In genomic region chr5:37743889-37744707, GRCm38 (mm10) we compare ENCODE assay signal across 26 mouse cellular contexts. TPM values are rescaled to one million over a fixed set of nuclear protein-coding genes. Genes with fewer than 3 reads are reported as not detected.
DNase-seq lines count a peak whose midpoint lies in the region; ATAC-seq and TF ChIP-seq lines count a peak whose summit lies in the region.
"Had no signal": no experiment of that assay in that cellular context is flagged by ENCODE, and none has a peak within 500 bp of the region (broad histone marks: within the 10 kb centered on the region; RNA-seq: fewer than 3 reads in every experiment).

No protein-coding gene starts in this region.

- 61% methylated on average over 13 of the region's 13 CpGs for WGBS in kidney, adult 2 months
- 79% methylated on average over 13 of the region's 13 CpGs for WGBS in kidney, embryonic 14.5 days
- WGBS in lung, embryonic 15.5 days: 57% methylated on average over 13 of the region's 13 CpGs

- H3K36me3 ChIP-seq in kidney, adult 2 months (ENCODE audit: control insufficient read depth, insufficient read depth, low read length): no peaks in the 10 kb centered on the region
- H3K36me3 ChIP-seq in kidney, embryonic 14.5 days (ENCODE audit: control insufficient read depth, insufficient read depth, low read length): no peaks in the 10 kb centered on the region
- H3K36me3 ChIP-seq in lung, embryonic 15.5 days: no peaks in the 10 kb centered on the region
- H3K36me3 ChIP-seq: embryonic facial prominence, embryonic 12.5 days; forebrain, embryonic 15.5 days; G1E; intestine, embryonic 15.5 days; liver, embryonic 15.5 days had no signal

- no peaks in the 10 kb centered on the region for H3K27me3 ChIP-seq in kidney, adult 2 months (replicated peaks; ENCODE audit: control insufficient read depth, insufficient read depth, low read length)
- no peaks in the 10 kb centered on the region for H3K27me3 ChIP-seq in kidney, embryonic 14.5 days (ENCODE audit: control insufficient read depth, insufficient read depth, low read length)
- no peaks in the 10 kb centered on the region for H3K27me3 ChIP-seq in lung, embryonic 15.5 days
- H3K27me3 ChIP-seq: embryonic facial prominence, embryonic 12.5 days; forebrain, embryonic 15.5 days; intestine, embryonic 15.5 days; liver, embryonic 15.5 days had no signal

- TF ChIP-seq CTCF in kidney, adult 2 months (conservative IDR thresholded peaks at IDR 0.05; ENCODE audit: insufficient read depth, insufficient read length, low read depth, low read length): no peak

- no peaks in the 10 kb centered on the region for H3K4me1 ChIP-seq in kidney, adult 2 months (ENCODE audit: control insufficient read depth, insufficient read depth, low read length)
- H3K4me1 ChIP-seq in kidney, embryonic 14.5 days (ENCODE audit: control insufficient read depth, insufficient read depth, low read length): no peaks in the 10 kb centered on the region
- H3K4me1 ChIP-seq in lung, embryonic 15.5 days: no peaks in the 10 kb centered on the region
- H3K4me1 ChIP-seq: embryonic facial prominence, embryonic 12.5 days; forebrain, embryonic 15.5 days; intestine, embryonic 15.5 days; liver, embryonic 15.5 days had no signal

- H3K27ac ChIP-seq in kidney, adult 2 months (ENCODE audit: insufficient read depth, low read depth, low read length): no peak overlapping the region
- H3K27ac ChIP-seq in kidney, embryonic 14.5 days (ENCODE audit: low read depth, low read length): no peak overlapping the region
- H3K27ac ChIP-seq in lung, embryonic 15.5 days: peak overlapping the region; percentile 37; the same call in 1 of the 2 replicates
- H3K27ac ChIP-seq: embryonic facial prominence, embryonic 12.5 days; forebrain, embryonic 15.5 days; intestine, embryonic 15.5 days; layer of hippocampus, adult 2 months; liver, embryonic 15.5 days had no signal

- no peak overlapping the region for H3K9ac ChIP-seq in kidney, embryonic 14.5 days (ENCODE audit: low read depth, low read length)
- H3K9ac ChIP-seq in lung, embryonic 15.5 days: no peak overlapping the region
- H3K9ac ChIP-seq: embryonic facial prominence, embryonic 12.5 days; forebrain, embryonic 15.5 days; intestine, embryonic 15.5 days; liver, embryonic 15.5 days had no signal

- DNase-seq in kidney, adult 2 months: peak; percentile 22
- DNase-seq in fibroblast of lung, adult 2 months (ENCODE audit: low read depth): peak; percentile 41
- DNase-seq in lung, postnatal 4 days: peak; percentile 6 to 39
- no peak for DNase-seq in urinary bladder, adult 2 months (ENCODE audit: low spot score)
- no peak for DNase-seq in cerebellum, postnatal 25 days
- DNase-seq: adrenal gland, adult 8-10 months; B cell, adult 2 months; cerebellum, adult 11-12 months; cerebellum, postnatal 10 days; heart, postnatal 4 days; kidney, adult 9 months; kidney, postnatal 25 days; liver; right cerebral cortex, postnatal 14 days; spleen, adult 18-20 months had no signal

- peaks cover 3% of the 10 kb centered on the region; the same call in 1 of the 2 replicates for H3K9me3 ChIP-seq in kidney, embryonic 14.5 days (ENCODE audit: control insufficient read depth, low read length)
- no peaks in the 10 kb centered on the region for H3K9me3 ChIP-seq in lung, embryonic 15.5 days
- H3K9me3 ChIP-seq: embryonic facial prominence, embryonic 12.5 days; intestine, embryonic 15.5 days; liver, embryonic 15.5 days had no signal

- no peak overlapping the region for H3K4me2 ChIP-seq in kidney, embryonic 14.5 days (replicated peaks; ENCODE audit: low read depth, low read length)
- no peak overlapping the region for H3K4me2 ChIP-seq in lung, embryonic 15.5 days
- H3K4me2 ChIP-seq: embryonic facial prominence, embryonic 12.5 days; forebrain, embryonic 15.5 days; intestine, embryonic 15.5 days; liver, embryonic 15.5 days; midbrain, embryonic 11.5 days had no signal

- no peak overlapping the region for H3K4me3 ChIP-seq in kidney, adult 2 months (ENCODE audit: insufficient read depth, low read depth, low read length)
- no peak overlapping the region for H3K4me3 ChIP-seq in kidney, embryonic 14.5 days (ENCODE audit: low read length)
- no peak overlapping the region for H3K4me3 ChIP-seq in lung, embryonic 15.5 days
- H3K4me3 ChIP-seq: embryonic facial prominence, embryonic 12.5 days; forebrain, embryonic 15.5 days; intestine, embryonic 15.5 days; layer of hippocampus, adult 2 months; liver, embryonic 15.5 days had no signal

- no peak for ATAC-seq in kidney, embryonic 14.5 days (ENCODE audit: low FRiP score, low TSS enrichment)
- ATAC-seq in lung, embryonic 15.5 days (ENCODE audit: borderline replicate concordance, extremely low read depth, low FRiP score, low TSS enrichment): peak; percentile 49; the same call in 1 of the 2 replicates
- ATAC-seq: forebrain, embryonic 15.5 days; hindbrain, embryonic 16.5 days; intestine, embryonic 15.5 days; Patski had no signal

- TF ChIP-seq POLR2A in kidney, adult 2 months (IDR thresholded peaks at IDR 0.05; ENCODE audit: low read depth, low read length): no peak

RNA-seq across cellular contexts. Expression of gene Cytl1, which starts 8.8 kb away (rescaled TPM):
- polyA plus RNA-seq in kidney, adult 2 months (2012; rRNA removed): 3.7 and 5.8 TPM in 2 replicates
- 0.26 and 0.61 TPM in 2 replicates for polyA plus RNA-seq in kidney, embryonic 14.5 days (2014; fragmentation: Nextera tagmentation; extraction: Ambion mirVana)
- polyA plus RNA-seq in lung, embryonic 15.5 days (2015; fragmentation: Nextera tagmentation; extraction: Ambion mirVana): 32.2 and 32.7 TPM in 2 replicates
- polyA plus RNA-seq in urinary bladder, adult 2 months (2012; rRNA removed): 19.0 and 22.1 TPM in 2 replicates
- polyA plus RNA-seq: forebrain, embryonic 15.5 days; G1E; midbrain, embryonic 11.5 days; Patski had no signal

RNA-seq across cellular contexts. Expression of gene Stk32b, which starts 27.1 kb away (rescaled TPM):
- polyA plus RNA-seq in kidney, adult 2 months (2012; rRNA removed): 11.4 and 13.7 TPM in 2 replicates
- 0.84 and 3.7 TPM in 2 replicates for polyA plus RNA-seq in kidney, embryonic 14.5 days (2014; fragmentation: Nextera tagmentation; extraction: Ambion mirVana)
- 0.33 and 0.45 TPM in 2 replicates for polyA plus RNA-seq in lung, embryonic 15.5 days (2015; fragmentation: Nextera tagmentation; extraction: Ambion mirVana)
- polyA plus RNA-seq in urinary bladder, adult 2 months (2012; rRNA removed): 0.07 and 0.10 TPM in 2 replicates
- polyA plus RNA-seq: G1E had no signal

Comparison
In these comparisons a context has a peak if more than half of its experiments do, and no peak if none do; other contexts are left out.
1. DNase-seq: peak in kidney, adult 2 months (single experiment), fibroblast of lung, adult 2 months (single experiment) and lung, postnatal 4 days (2 of 2); none in urinary bladder, adult 2 months (single experiment) and cerebellum, postnatal 25 days (0 of 2).